Mouse (Mus musculus) embryonic fibroblast, embryonic 13.5 days (primary cell): ENCODE data around the gene Rnase1.

ENCODE experiments used
- CTCF ChIP-seq: IDR thresholded peaks from 2 replicates; pipeline ENCODE4 v1.5.1; 2011; ENCODE audit warnings: mild to moderate bottlenecking, control low read depth, low read length, moderate library complexity, borderline replicate concordance; ENCODE audit not compliant: insufficient read depth
- POLR2A ChIP-seq: IDR thresholded peaks from 2 replicates; pipeline ENCODE4 v1.6.1; 2011; ENCODE audit warnings: low read depth, mild to moderate bottlenecking, control low read depth, low read length, moderate library complexity

DNA sequence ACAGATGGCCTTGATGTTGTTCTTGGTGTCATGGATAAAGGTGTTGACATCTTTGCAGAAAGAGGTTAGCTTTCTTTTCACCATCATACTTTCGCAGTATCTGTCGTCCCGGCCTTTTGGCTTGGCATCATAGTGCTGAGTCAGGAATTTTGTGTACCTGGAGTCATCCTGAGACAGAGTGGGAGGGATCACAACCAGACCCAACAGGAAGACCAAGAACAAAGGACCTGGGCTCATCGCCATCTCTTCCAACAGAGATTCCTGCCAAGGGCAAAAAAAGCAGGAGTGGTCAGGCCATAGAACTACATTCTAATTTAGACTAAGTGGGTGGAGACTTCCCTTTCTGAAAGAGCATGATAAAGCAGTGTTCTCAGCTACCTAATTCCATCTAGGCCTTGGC lies 49.1 kb upstream of the Rnase1 start:
- TF ChIP-seq CTCF = no peak
- no peak for TF ChIP-seq POLR2A
